Mouse (Mus musculus): Measurements from ENCODE around the gene Tlnrd1.

- no peak for TF ChIP-seq POLR2A (IDR thresholded peaks at IDR 0.05; ENCODE audit: borderline replicate concordance, extremely low read depth, low read depth, low read length)
- no peak for TF ChIP-seq CTCF (IDR thresholded peaks at IDR 0.05; ENCODE audit: insufficient read depth, low read length)
Measured at GRCm38 (mm10) chr7:83852381-83853380, 31.4 kb downstream of the Tlnrd1 start.

Data from lung, adult 2 months (tissue).